Mouse (Mus musculus) kidney, postnatal 10 days (tissue): ENCODE measurements at regions not wholly inside any gene's neighbourhood (a gene's known extent, or its start where the extent isn't known, plus 50 kb on each side); places are given as distances from the start of the nearest gene placed in this dataset.
A peak's percentile ranks its signal among the peaks of the same experiment; 100 is the strongest.

Experiments used
- DNase-seq: peaks from one replicate; pipeline ENCODE4 v3.0.0; 2021; ENCODE audit warnings: mixed read lengths

DNA sequence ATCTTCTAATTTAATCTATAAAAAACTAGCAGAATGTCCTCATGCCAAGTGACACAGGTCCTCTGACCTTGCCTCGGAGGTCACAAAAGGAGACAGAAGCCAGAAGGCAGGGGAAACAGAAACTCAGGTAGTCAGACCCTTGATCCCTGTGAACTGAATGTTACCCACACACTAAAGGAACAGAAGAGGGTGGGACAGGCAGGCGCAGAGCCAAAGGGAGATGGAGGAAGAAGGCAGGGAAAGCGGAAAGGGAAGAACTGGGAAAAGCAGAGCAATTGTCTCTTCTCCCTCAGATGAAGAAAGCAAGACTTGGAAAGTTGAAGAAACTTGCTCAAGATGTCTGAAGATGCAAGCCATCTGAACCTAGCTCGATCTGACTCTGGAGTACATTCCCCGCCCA is 62.7 kb upstream of the Gm15217 start:
- DNase-seq = no peak

DNA sequence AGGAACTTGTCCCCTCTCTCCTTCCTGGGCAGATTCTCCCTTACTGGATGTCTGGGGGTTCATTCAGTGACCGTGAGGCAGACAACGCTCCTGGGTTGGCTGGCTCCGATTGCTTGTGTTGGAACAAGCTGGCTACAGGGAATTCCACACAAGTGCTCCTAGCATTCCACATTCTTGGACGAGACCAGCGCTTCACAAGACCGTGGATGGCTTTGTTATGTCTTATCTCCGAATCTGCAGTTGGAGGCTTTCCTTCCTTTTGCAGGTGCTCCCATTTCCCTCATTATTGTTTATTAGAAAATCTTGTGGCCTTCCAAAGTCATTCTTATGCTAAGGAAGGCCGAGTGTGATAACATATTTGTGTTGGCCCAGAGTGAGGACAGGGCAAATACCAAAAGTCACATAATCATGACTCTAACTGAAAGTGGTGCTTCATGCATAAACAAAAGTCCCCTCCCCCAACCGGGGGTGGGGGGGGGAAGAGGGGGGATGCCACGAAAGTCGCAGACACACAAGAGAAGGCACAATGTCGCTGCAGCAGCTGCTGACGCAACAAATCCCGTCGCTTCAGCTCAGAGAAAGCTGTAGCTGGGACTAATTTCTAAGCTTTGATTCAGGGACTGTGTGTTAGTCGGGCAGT is 61.7 kb upstream of the Gm15217 start:
- peak; percentile 57 for DNase-seq

DNA sequence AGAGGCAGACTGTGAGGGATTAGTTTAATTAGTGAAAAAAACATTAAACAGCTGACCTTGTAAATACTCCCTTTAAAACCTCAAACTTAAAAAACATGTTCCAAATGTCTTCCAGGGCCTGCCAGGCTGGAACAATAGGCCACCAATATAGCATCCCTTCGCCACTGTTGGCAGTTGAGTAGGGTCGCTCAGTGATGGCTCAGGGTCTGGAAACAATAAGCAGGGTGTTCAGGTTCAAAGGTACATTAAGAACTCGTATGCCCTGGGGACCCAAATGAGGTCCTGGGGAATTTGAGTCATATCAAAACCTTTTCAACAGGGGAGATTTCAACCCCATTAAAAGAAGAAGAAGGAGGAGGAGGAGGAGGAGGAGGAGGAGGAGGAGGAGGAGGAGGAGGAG is 51.1 kb upstream of the Gm15217 start:
- DNase-seq = no peak
